9 mouse cellular contexts compared by ENCODE assay signal in the genomic region with DNA sequence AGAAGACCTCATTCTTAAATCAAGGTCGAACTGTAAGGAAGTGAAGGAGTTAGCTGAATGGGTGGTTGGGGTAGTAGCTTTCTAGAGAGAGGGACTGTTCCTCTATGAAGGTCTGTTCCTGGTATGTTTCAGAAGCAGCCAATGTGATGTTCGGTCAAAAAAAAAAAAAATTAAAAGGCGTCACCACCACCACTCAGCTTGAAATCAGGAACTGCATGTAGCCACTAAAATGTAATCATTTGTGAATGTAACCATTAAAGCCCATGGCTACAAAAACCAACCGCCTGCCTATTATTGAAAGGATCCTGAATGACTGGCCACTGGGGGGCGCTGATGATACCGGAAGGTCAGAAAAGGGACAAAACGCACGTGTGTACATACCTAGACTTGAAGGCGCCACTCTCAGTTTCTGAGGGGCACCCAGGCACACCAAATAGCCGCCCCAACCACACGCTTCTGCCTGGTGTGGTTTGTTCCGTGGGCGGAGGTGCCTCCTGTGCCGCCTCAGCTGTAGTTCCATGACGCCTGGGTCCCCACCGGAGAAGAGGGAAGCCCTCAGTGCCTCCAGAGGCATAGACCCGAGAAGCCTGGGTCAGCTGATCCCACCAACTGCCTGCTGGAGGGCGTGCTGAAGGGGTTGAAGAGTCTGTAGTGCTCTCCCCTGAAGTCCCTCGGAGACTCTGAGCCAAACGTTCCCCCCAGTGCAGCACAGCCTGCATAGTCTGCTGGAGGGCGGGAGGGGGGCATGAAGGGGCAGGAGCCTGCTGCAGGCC. TPM values are rescaled to one million over a fixed set of nuclear protein-coding genes. Genes with fewer than 3 reads are reported as not detected.
A peak's percentile ranks its signal among the peaks of the same experiment; 100 is the strongest.
DNase-seq lines count a peak whose midpoint lies in the region; ATAC-seq lines count a peak whose summit lies in the region.
"Had no signal": no experiment of that assay in that cellular context is flagged by ENCODE, and none has a peak within 500 bp of the region (broad histone marks: within the 10 kb centered on the region; RNA-seq: fewer than 3 reads in every experiment).

No protein-coding gene starts in this region.

- H3K9ac ChIP-seq in midbrain, embryonic 13.5 days (replicated peaks): no peak overlapping the region
- H3K9ac ChIP-seq in kidney, embryonic 15.5 days: 0 out of 2 replicates have a peak overlapping the region, but pooled peaks have one; percentile 21
- peak overlapping the region; percentile 50; the same call in 1 of the 2 replicates for H3K9ac ChIP-seq in liver, embryonic 13.5 days
- H3K9ac ChIP-seq in neural tube, embryonic 15.5 days (replicated peaks): no peak overlapping the region

- no peak for ATAC-seq in midbrain, embryonic 13.5 days
- ATAC-seq in kidney, embryonic 15.5 days (replicated peaks; ENCODE audit: low FRiP score): no peak
- no peak for ATAC-seq in liver, embryonic 13.5 days (ENCODE audit: low read depth)
- no peak for ATAC-seq in neural tube, embryonic 15.5 days (ENCODE audit: low FRiP score)

- WGBS in midbrain, embryonic 10.5 days: 34% methylated on average over 21 of the region's 21 CpGs
- 35% methylated on average over 21 of the region's 21 CpGs for WGBS in midbrain, embryonic 13.5 days
- 30% methylated on average over 21 of the region's 21 CpGs for WGBS in kidney, embryonic 15.5 days
- WGBS in liver, embryonic 13.5 days (ENCODE audit: insufficient replicate concordance): 20% methylated on average over 21 of the region's 21 CpGs
- 36% methylated on average over 21 of the region's 21 CpGs for WGBS in neural tube, embryonic 15.5 days

- peaks cover 49% of the 10 kb centered on the region for H3K4me1 ChIP-seq in midbrain, embryonic 10.5 days
- H3K4me1 ChIP-seq in midbrain, embryonic 13.5 days (replicated peaks): peaks cover 39% of the 10 kb centered on the region
- H3K4me1 ChIP-seq in kidney, embryonic 15.5 days: peaks cover 50% of the 10 kb centered on the region
- H3K4me1 ChIP-seq in liver, embryonic 13.5 days (replicated peaks): peaks cover 59% of the 10 kb centered on the region
- peaks cover 45% of the 10 kb centered on the region for H3K4me1 ChIP-seq in neural tube, embryonic 15.5 days

- H3K27me3 ChIP-seq in midbrain, embryonic 10.5 days (ENCODE audit: low read depth, poor library complexity, severe bottlenecking): peaks cover 46% of the 10 kb centered on the region
- peaks cover 25% of the 10 kb centered on the region for H3K27me3 ChIP-seq in midbrain, embryonic 13.5 days
- H3K27me3 ChIP-seq in kidney, embryonic 15.5 days: peaks cover 14% of the 10 kb centered on the region
- peaks cover 32% of the 10 kb centered on the region for H3K27me3 ChIP-seq in liver, embryonic 13.5 days
- H3K27me3 ChIP-seq in neural tube, embryonic 15.5 days (replicated peaks): no peaks in the 10 kb centered on the region

- peak; percentile 76 for DNase-seq in midbrain, embryonic 10.5 days (ENCODE audit: low spot score)
- DNase-seq in cerebellum, postnatal 14 days: peak; percentile 85 to 97
- peak; percentile 65 to 88 for DNase-seq in heart, adult 18-20 months
- peak; percentile 76 for DNase-seq in liver, embryonic 13.5 days
- DNase-seq in thymus, adult 18-20 months: peak; percentile 56 to 72

- H3K27ac ChIP-seq in midbrain, embryonic 10.5 days (replicated peaks): peak overlapping the region; percentile 52; the same call in 1 of the 2 replicates
- H3K27ac ChIP-seq in midbrain, embryonic 13.5 days: no peak overlapping the region
- H3K27ac ChIP-seq in kidney, embryonic 15.5 days: peak overlapping the region; percentile 70
- no peak overlapping the region for H3K27ac ChIP-seq in liver, embryonic 13.5 days
- no peak overlapping the region for H3K27ac ChIP-seq in neural tube, embryonic 15.5 days (replicated peaks)

- H3K4me2 ChIP-seq in midbrain, embryonic 13.5 days (replicated peaks): no peak overlapping the region; the same call in 1 of the 2 replicates
- H3K4me2 ChIP-seq in kidney, embryonic 15.5 days: peak overlapping the region; percentile 100
- peak overlapping the region; percentile 100 for H3K4me2 ChIP-seq in liver, embryonic 13.5 days
- H3K4me2 ChIP-seq in neural tube, embryonic 15.5 days: peak overlapping the region; percentile 32

- H3K4me3 ChIP-seq in midbrain, embryonic 10.5 days: peak overlapping the region; percentile 23; the same call in 1 of the 2 replicates
- no peak overlapping the region for H3K4me3 ChIP-seq in midbrain, embryonic 13.5 days (replicated peaks)
- H3K4me3 ChIP-seq in kidney, embryonic 15.5 days (replicated peaks): peak overlapping the region; percentile 22
- peak overlapping the region; percentile 18; the same call in 1 of the 2 replicates for H3K4me3 ChIP-seq in liver, embryonic 13.5 days (replicated peaks)
- no peak overlapping the region for H3K4me3 ChIP-seq in neural tube, embryonic 15.5 days (replicated peaks)
- H3K4me3 ChIP-seq: erythroblast, embryonic 14.5 days had no signal

- H3K9me3 ChIP-seq in midbrain, embryonic 10.5 days (replicated peaks): no peaks in the 10 kb centered on the region
- H3K9me3 ChIP-seq in midbrain, embryonic 13.5 days: no peaks in the 10 kb centered on the region
- no peaks in the 10 kb centered on the region for H3K9me3 ChIP-seq in kidney, embryonic 15.5 days (replicated peaks)
- H3K9me3 ChIP-seq in liver, embryonic 13.5 days (replicated peaks): no peaks in the 10 kb centered on the region
- H3K9me3 ChIP-seq in neural tube, embryonic 15.5 days (replicated peaks): no peaks in the 10 kb centered on the region

- peaks cover 37% of the 10 kb centered on the region for H3K36me3 ChIP-seq in midbrain, embryonic 10.5 days
- peaks cover 53% of the 10 kb centered on the region for H3K36me3 ChIP-seq in midbrain, embryonic 13.5 days
- H3K36me3 ChIP-seq in kidney, embryonic 15.5 days: peaks cover 16% of the 10 kb centered on the region; the same call in 1 of the 2 replicates
- H3K36me3 ChIP-seq in liver, embryonic 13.5 days: no peaks in the 10 kb centered on the region
- H3K36me3 ChIP-seq in neural tube, embryonic 15.5 days: peaks cover 56% of the 10 kb centered on the region

RNA-seq across cellular contexts. Expression of a gene that starts 5.6 kb away (rescaled TPM):
- 18.2 and 26.1 TPM in 2 replicates for polyA plus RNA-seq in midbrain, embryonic 10.5 days (2016; fragmentation: Nextera tagmentation; extraction: Ambion mirVana)
- polyA plus RNA-seq in midbrain, embryonic 13.5 days (2015; fragmentation: Nextera tagmentation; extraction: Ambion mirVana): 59.8 and 69.5 TPM in 2 replicates
- total RNA-seq in heart, adult 18-20 months (2021): 10 to 100 TPM; 25.9 to 30.0 TPM
- polyA plus RNA-seq in kidney, embryonic 15.5 days (2015; fragmentation: Nextera tagmentation; extraction: Ambion mirVana): 19.3 and 19.7 TPM in 2 replicates
- 5.5 and 5.9 TPM in 2 replicates for polyA plus RNA-seq in liver, embryonic 13.5 days (2015; fragmentation: Nextera tagmentation; extraction: Ambion mirVana)
- polyA plus RNA-seq in neural tube, embryonic 15.5 days (2015; fragmentation: Nextera tagmentation; extraction: Ambion mirVana): 93.2 and 114 TPM in 2 replicates

RNA-seq across cellular contexts. Expression of a gene that starts 13.4 kb away (rescaled TPM):
- not detected in 2 replicates for polyA plus RNA-seq in midbrain, embryonic 10.5 days (2016; fragmentation: Nextera tagmentation; extraction: Ambion mirVana)
- not detected in 2 replicates for polyA plus RNA-seq in midbrain, embryonic 13.5 days (2015; fragmentation: Nextera tagmentation; extraction: Ambion mirVana)
- not detected for total RNA-seq in heart, adult 18-20 months (2021)
- not detected in 2 replicates for polyA plus RNA-seq in kidney, embryonic 15.5 days (2015; fragmentation: Nextera tagmentation; extraction: Ambion mirVana)
- not detected in 2 replicates for polyA plus RNA-seq in liver, embryonic 13.5 days (2015; fragmentation: Nextera tagmentation; extraction: Ambion mirVana)
- polyA plus RNA-seq in neural tube, embryonic 15.5 days (2015; fragmentation: Nextera tagmentation; extraction: Ambion mirVana): not detected in 2 replicates
- polyA plus RNA-seq: erythroblast, embryonic 14.5 days had no signal

RNA-seq across cellular contexts. Expression of a gene that starts 14.2 kb away (rescaled TPM):
- polyA plus RNA-seq in midbrain, embryonic 10.5 days (2016; fragmentation: Nextera tagmentation; extraction: Ambion mirVana): 366 and 381 TPM in 2 replicates
- polyA plus RNA-seq in midbrain, embryonic 13.5 days (2015; fragmentation: Nextera tagmentation; extraction: Ambion mirVana): 351 and 358 TPM in 2 replicates
- 10 to 100 TPM; 24.2 to 25.6 TPM for total RNA-seq in heart, adult 18-20 months (2021)
- 188 and 215 TPM in 2 replicates for polyA plus RNA-seq in kidney, embryonic 15.5 days (2015; fragmentation: Nextera tagmentation; extraction: Ambion mirVana)
- polyA plus RNA-seq in liver, embryonic 13.5 days (2015; fragmentation: Nextera tagmentation; extraction: Ambion mirVana): 274 and 295 TPM in 2 replicates
- polyA plus RNA-seq in neural tube, embryonic 15.5 days (2015; fragmentation: Nextera tagmentation; extraction: Ambion mirVana): 437 and 499 TPM in 2 replicates

RNA-seq across cellular contexts. Expression of a gene that starts 48.4 kb away (rescaled TPM):
- polyA plus RNA-seq in midbrain, embryonic 10.5 days (2016; fragmentation: Nextera tagmentation; extraction: Ambion mirVana): 4.1 and 5.9 TPM in 2 replicates
- 0.24 TPM in 1 of 2 replicates, not detected in the other for polyA plus RNA-seq in midbrain, embryonic 13.5 days (2015; fragmentation: Nextera tagmentation; extraction: Ambion mirVana)
- not detected for total RNA-seq in heart, adult 18-20 months (2021)
- polyA plus RNA-seq in kidney, embryonic 15.5 days (2015; fragmentation: Nextera tagmentation; extraction: Ambion mirVana): 2.3 and 5.5 TPM in 2 replicates
- polyA plus RNA-seq in liver, embryonic 13.5 days (2015; fragmentation: Nextera tagmentation; extraction: Ambion mirVana): 133 and 136 TPM in 2 replicates
- 0.06 and 1.4 TPM in 2 replicates for polyA plus RNA-seq in neural tube, embryonic 15.5 days (2015; fragmentation: Nextera tagmentation; extraction: Ambion mirVana)

Comparison
In these comparisons a context has a peak if more than half of its experiments do, and no peak if none do; other contexts are left out.
1. H3K27ac ChIP-seq: peak in midbrain, embryonic 10.5 days (single experiment) and kidney, embryonic 15.5 days (single experiment); none in midbrain, embryonic 13.5 days (single experiment), liver, embryonic 13.5 days (single experiment) and neural tube, embryonic 15.5 days (single experiment).
2. H3K4me3 ChIP-seq: peak in midbrain, embryonic 10.5 days (single experiment), kidney, embryonic 15.5 days (single experiment) and liver, embryonic 13.5 days (single experiment); none in midbrain, embryonic 13.5 days (single experiment) and neural tube, embryonic 15.5 days (single experiment).
3. H3K9ac ChIP-seq: peak in kidney, embryonic 15.5 days (single experiment) and liver, embryonic 13.5 days (single experiment); none in midbrain, embryonic 13.5 days (single experiment) and neural tube, embryonic 15.5 days (single experiment).
4. Peak in every context shown above with its lines, with median percentiles within 50 percentile points of each other: DNase-seq.